Comparison of ENCODE assay signal across 8 mouse cellular contexts in the genomic region with DNA sequence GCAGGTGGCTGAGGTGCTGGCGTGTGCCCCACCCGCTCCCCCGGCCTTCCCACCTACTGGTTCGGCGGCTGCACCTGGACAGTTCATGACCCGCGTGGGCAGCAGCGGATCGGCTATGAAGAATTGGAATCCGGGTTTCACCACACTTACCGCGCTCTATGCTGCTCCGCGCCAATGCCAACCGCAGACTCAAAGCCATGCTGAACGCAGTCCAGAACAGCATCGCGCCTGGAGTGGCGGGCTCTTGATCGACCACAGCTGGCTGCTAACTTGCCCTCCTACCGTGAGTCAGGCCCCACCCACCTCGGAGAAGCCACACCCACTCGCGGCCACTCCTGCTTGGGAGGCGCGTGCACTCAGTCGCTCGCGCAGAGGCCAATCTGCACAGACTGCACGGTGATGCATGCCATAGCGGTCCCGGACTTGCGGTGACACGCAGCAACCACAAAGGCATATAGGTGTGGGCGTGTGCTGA. TPM values are rescaled to one million over a fixed set of nuclear protein-coding genes. Genes with fewer than 3 reads are reported as not detected.
DNase-seq lines count a peak whose midpoint lies in the region; ATAC-seq and TF ChIP-seq lines count a peak whose summit lies in the region.

A gene (minus strand): TSS at position 419 of the 475 bp plus-strand sequence.

- under 1% methylated on average over 35 of the region's 35 CpGs for WGBS in lung, postnatal 0 days

- 0 out of 2 replicates have a peak, but pooled peaks cover 4% of the 10 kb centered on the region for H3K27me3 ChIP-seq in lung, postnatal 0 days (replicated peaks; ENCODE audit: insufficient read depth, low read length)

- H3K4me1 ChIP-seq in lung, postnatal 0 days (ENCODE audit: insufficient read depth, low read depth, low read length): peaks cover 18% of the 10 kb centered on the region

- peak within 1 kb of the TSS; percentile 63 for H3K4me2 ChIP-seq in lung, postnatal 0 days (replicated peaks; ENCODE audit: low read depth, low read length)

- no peak for TF ChIP-seq EP300 in lung, postnatal 0 days (IDR thresholded peaks at IDR 0.05)

- peak; percentile 47 for DNase-seq in MEL-GATA-1-ER (ENCODE audit: extremely low read depth, low read depth)
- DNase-seq in cerebellum, adult 9-10 months: peak; percentile 90
- peak; percentile 88 for DNase-seq in layer of hippocampus, adult 9-11 months
- DNase-seq in lung, postnatal 0 days (ENCODE audit: low spot score): peak; percentile 92
- DNase-seq in retina, embryonic 14.5 days (ENCODE audit: low spot score): peak; percentile 78
- peak; percentile 85 for DNase-seq in thymus, postnatal 36 days

- H3K27ac ChIP-seq in lung, postnatal 0 days (ENCODE audit: low read length): no peak within 1 kb of the TSS

- H3K9me3 ChIP-seq in lung, postnatal 0 days (ENCODE audit: low read length): no peaks in the 10 kb centered on the region

- H3K36me3 ChIP-seq in lung, postnatal 0 days (ENCODE audit: insufficient read depth, low read length): no peaks in the 10 kb centered on the region

- H3K4me3 ChIP-seq in lung, postnatal 0 days (ENCODE audit: low read depth, low read length): peak within 1 kb of the TSS; percentile 26

- ATAC-seq in frontal cortex, adult (ENCODE audit: low TSS enrichment): peak; percentile 72
- ATAC-seq in hematopoietic stem cell, adult 5-6 weeks (replicated peaks in 1 of 2; ENCODE audit: insufficient read depth in 1 of 2, low FRiP score in 2 of 2, low TSS enrichment in 1 of 2, low read depth in 1 of 2, poor library complexity in 2 of 2, severe bottlenecking in 2 of 2): peak; percentile 74 to 77
- ATAC-seq in lung, postnatal 0 days: peak; percentile 68

- no peak for TF ChIP-seq CTCF in lung, postnatal 0 days (IDR thresholded peaks at IDR 0.05)

- H3K9ac ChIP-seq in lung, postnatal 0 days (replicated peaks; ENCODE audit: low read depth): no peak within 1 kb of the TSS

RNA-seq across cellular contexts. Expression of the gene that starts here (rescaled TPM):
- 0.30 and 0.31 TPM in 2 replicates for total RNA-seq in hematopoietic stem cell, adult 5-6 weeks (2017)
- 6.5 and 7.0 TPM in 2 replicates for polyA plus RNA-seq in lung, postnatal 0 days (2015; fragmentation: Nextera tagmentation; extraction: Ambion mirVana)

Comparison
In these comparisons a context has a peak if more than half of its experiments do, and no peak if none do; other contexts are left out.
1. Peak in ATAC-seq in hematopoietic stem cell, adult 5-6 weeks; RNA of the gene not detected or under 1 TPM.